Comparison of ENCODE assay signal across 23 mouse cellular contexts in genomic region chr14:62037917-62038316, GRCm38 (mm10).
"Had no signal": no experiment of that assay in that cellular context is flagged by ENCODE, and none has a peak within 500 bp of the region (broad histone marks: within the 10 kb centered on the region; RNA-seq: fewer than 3 reads in every experiment).

No protein-coding gene starts in this region.

- ATAC-seq: liver, embryonic 12.5 days; midbrain, embryonic 15.5 days had no signal

- H3K4me2 ChIP-seq: limb, embryonic 13.5 days; liver, embryonic 12.5 days; liver, embryonic 15.5 days; lung, embryonic 15.5 days; midbrain, embryonic 12.5 days; midbrain, embryonic 15.5 days; neural tube, embryonic 12.5 days; neural tube, embryonic 15.5 days had no signal

- DNase-seq: kidney, adult 9 months; kidney, postnatal 14 days; kidney, postnatal 4 days; liver; lung, adult 18-20 months; lung, postnatal 10 days; lung, postnatal 4 days; right cerebral cortex, adult 18-20 months; right cerebral cortex, postnatal 14 days; right cerebral cortex, postnatal 4 days; thymus, adult 2 months; thymus, postnatal 14 days; thymus, postnatal 4 days had no signal

- H3K27me3 ChIP-seq: limb, embryonic 13.5 days; liver, embryonic 12.5 days; liver, embryonic 15.5 days; lung, embryonic 15.5 days; midbrain, embryonic 15.5 days; neural tube, embryonic 12.5 days; neural tube, embryonic 15.5 days had no signal

- H3K9ac ChIP-seq: limb, embryonic 13.5 days; liver, embryonic 12.5 days; liver, embryonic 15.5 days; lung, embryonic 15.5 days; midbrain, embryonic 12.5 days; midbrain, embryonic 15.5 days; neural tube, embryonic 12.5 days; neural tube, embryonic 15.5 days had no signal

- H3K27ac ChIP-seq: limb, embryonic 10.5 days; limb, embryonic 13.5 days; liver, embryonic 12.5 days; liver, embryonic 15.5 days; lung, embryonic 15.5 days; midbrain, embryonic 12.5 days; midbrain, embryonic 15.5 days; neural tube, embryonic 12.5 days; neural tube, embryonic 15.5 days; stomach, postnatal 0 days had no signal

- H3K4me1 ChIP-seq: liver, embryonic 12.5 days; liver, embryonic 15.5 days; lung, embryonic 15.5 days; neural tube, embryonic 12.5 days had no signal

- H3K4me3 ChIP-seq: limb, embryonic 10.5 days; limb, embryonic 13.5 days; liver, embryonic 12.5 days; liver, embryonic 15.5 days; lung, embryonic 15.5 days; midbrain, embryonic 12.5 days; midbrain, embryonic 15.5 days; neural tube, embryonic 12.5 days; neural tube, embryonic 15.5 days had no signal

- H3K9me3 ChIP-seq: limb, embryonic 10.5 days; limb, embryonic 13.5 days; liver, embryonic 12.5 days; liver, embryonic 15.5 days; lung, embryonic 15.5 days; midbrain, embryonic 12.5 days; midbrain, embryonic 15.5 days; neural tube, embryonic 12.5 days; neural tube, embryonic 15.5 days had no signal

- H3K36me3 ChIP-seq: limb, embryonic 10.5 days; limb, embryonic 13.5 days; liver, embryonic 12.5 days; liver, embryonic 15.5 days; lung, embryonic 15.5 days; midbrain, embryonic 12.5 days; midbrain, embryonic 15.5 days; neural tube, embryonic 12.5 days; neural tube, embryonic 15.5 days had no signal
